Mouse (Mus musculus) megakaryocyte-erythroid progenitor cell, adult 5 weeks (primary cell): Measurements from ENCODE around the gene Rnf150. TPM values are rescaled to one million over a fixed set of nuclear protein-coding genes. Genes with fewer than 3 reads are reported as not detected.

Experiments
- polyA plus RNA-seq: library from polyadenylated mRNA; stranded (reverse); fragments of >175 nt; gene quantifications from 2 replicates; pipeline ENCODE4 v1.2.3, GENCODE M21; 2012

The Rnf150 gene
- 0.26 and 0.45 TPM in 2 replicates for polyA plus RNA-seq

DNA sequence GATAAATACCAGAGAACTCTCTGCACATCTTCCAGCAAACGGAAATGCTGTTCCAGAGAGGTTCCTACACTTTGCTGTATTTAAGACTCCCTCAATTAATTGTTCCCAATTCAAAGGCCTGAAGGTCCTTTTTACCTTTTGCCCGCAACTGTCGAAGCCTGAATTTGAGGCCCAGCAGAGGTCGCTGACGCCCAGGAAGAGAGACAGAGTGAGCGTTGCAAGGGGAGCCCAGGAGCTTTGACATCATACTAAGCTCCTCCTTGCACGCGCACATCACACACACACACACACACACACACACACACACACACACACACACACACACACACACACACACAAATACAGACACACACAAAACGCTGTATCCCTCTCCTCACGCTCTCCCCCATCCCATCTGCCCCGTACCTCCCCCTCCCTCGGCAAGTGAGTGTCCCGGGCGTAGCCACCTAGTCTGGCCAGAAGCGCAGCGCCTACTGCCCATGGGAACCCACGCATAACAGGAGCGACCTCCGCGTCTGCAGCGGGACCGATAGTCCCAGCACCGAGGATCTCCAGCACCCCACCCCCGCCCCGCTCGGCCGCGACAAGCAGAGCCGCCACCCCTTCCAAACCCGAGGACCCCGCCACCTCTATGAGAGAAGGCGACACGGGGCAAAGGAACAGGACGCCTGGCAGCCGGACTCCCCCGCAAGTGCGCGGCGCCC lies at the start of gene Rnf150:
Gene Rnf150 (plus strand): TSS at position 316 of the 704 bp plus-strand sequence.

Other genes starting within 250 kb of the Rnf150 start
- 114 and 151 TPM in 2 replicates for gene Zfp330, start 89.2 kb upstream of the Rnf150 start, polyA plus RNA-seq